Mouse (Mus musculus): ENCODE results near the gene Lrrc34. TPM values are rescaled to one million over a fixed set of nuclear protein-coding genes. Genes with fewer than 3 reads are reported as not detected.

Gene Lrrc34
- polyA plus RNA-seq (2015; fragmentation: Nextera tagmentation; extraction: Ambion mirVana) = 2.2 and 2.4 TPM in 2 replicates

DNA sequence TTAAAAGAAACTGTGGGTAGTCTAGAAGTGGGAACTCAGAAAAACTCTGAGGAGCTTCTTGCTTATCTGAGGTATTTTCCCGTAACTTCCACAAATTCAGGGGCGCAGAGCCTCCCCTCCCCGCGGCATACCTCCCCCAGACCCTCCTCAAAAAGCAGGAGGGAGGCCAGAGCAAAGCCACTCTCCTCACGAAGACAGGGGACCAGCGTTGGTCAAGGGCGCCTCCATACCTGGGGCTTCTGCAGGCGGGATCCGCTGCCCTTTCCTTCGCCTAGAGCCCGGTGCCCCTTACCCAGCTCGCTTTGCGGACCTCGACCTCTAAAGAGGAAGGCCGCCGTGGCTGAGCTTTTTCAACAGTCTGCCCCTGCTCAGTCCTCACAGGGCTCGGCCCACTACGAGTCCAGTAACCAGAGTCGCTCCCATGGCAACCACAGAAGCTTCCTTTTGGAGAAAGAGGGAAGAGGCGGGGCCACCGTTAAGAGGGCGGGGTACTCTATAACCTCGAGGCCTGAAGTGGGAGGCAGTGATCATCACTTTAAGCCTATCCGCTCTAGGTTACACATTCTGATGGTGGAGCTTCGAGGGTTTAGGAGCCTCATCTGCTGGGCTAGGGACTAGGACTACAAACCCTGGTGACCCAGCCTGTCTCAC, at the start of gene Lrrc34:
Gene Lrrc34 (minus strand): TSS at position 430 of the 651 bp plus-strand sequence.
- H3K9me3 ChIP-seq (replicated peaks) = no peaks in the 10 kb centered on the region
- peaks cover 15% of the 10 kb centered on the region for H3K4me1 ChIP-seq
- H3K4me2 ChIP-seq = peak within 1 kb of the TSS; percentile 78
- H3K9ac ChIP-seq = peak within 1 kb of the TSS; percentile 50; the same call in 1 of the 2 replicates
- ATAC-seq (replicated peaks; ENCODE audit: low FRiP score) = peak; percentile 95
- H3K36me3 ChIP-seq = no peaks in the 10 kb centered on the region
- WGBS = 1% methylated on average over 25 of the region's 25 CpGs
- H3K27me3 ChIP-seq = peaks cover 28% of the 10 kb centered on the region
- H3K4me3 ChIP-seq (replicated peaks) = peak within 1 kb of the TSS; percentile 42
- no peak within 1 kb of the TSS for H3K27ac ChIP-seq

DNA sequence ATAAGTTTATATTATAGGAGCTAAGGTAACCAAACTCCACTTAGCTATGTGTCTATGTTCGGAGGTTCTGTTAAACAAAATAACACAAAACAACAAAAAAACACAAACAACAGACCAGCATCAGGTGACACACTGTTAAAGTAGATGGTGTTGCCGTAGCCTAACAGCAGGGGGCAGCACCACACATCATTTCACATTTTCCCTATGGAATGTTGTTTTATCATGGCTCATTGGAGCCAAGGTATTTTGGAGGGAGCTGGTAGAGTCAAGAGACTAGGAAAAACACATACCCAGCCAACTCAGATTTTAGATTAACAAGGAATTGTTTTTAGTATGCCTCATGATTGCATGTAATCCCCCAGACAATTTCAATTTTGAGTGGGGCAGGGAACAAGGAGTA, 48.7 kb upstream of the Lrrc34 start:
- Histone ChIP-seq H3K9me3 (replicated peaks) (no peaks in the 10 kb centered on the region), H3K36me3 (no peaks in the 10 kb centered on the region), H3K4me1 (peaks cover 10% of the 10 kb centered on the region), H3K9ac (no peak overlapping the region), H3K27me3 (no peaks in the 10 kb centered on the region), H3K4me2 (no peak overlapping the region), H3K27ac (peak overlapping the region; percentile 78), H3K4me3 (replicated peaks) (no peak overlapping the region)
- peak; percentile 81 for ATAC-seq (replicated peaks; ENCODE audit: low FRiP score)
- whole genome bisulfite sequencing = 7% methylated on average over 2 of the region's 2 CpGs

DNA sequence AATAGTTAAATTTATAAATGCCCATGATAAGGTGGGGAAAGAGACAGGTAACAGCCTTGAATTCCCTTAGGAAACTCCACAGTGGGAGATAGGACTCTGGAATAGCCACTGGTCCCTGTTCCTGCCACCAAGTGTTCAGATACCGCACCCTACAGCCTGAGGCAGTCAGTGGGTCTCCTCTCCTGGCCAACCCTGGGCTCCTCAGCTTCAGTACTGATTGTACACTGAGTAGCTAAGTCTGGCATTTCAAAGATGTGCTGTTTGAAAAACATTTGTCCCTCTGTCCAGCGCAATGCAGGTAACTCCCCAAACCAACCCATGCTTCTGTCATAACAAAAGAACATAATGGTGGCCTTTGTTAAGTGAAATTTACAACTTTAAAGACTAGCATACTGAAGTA, 48.0 kb upstream of the Lrrc34 start:
- Histone ChIP-seq H3K4me2 (no peak overlapping the region), H3K27me3 (no peaks in the 10 kb centered on the region), H3K4me1 (peaks cover 10% of the 10 kb centered on the region), H3K27ac (no peak overlapping the region), H3K4me3 (replicated peaks) (no peak overlapping the region), H3K9me3 (replicated peaks) (no peaks in the 10 kb centered on the region), H3K36me3 (no peaks in the 10 kb centered on the region), H3K9ac (no peak overlapping the region)
- 90% methylated on average over 2 of the region's 2 CpGs for WGBS
- no peak for ATAC-seq (replicated peaks; ENCODE audit: low FRiP score)

DNA sequence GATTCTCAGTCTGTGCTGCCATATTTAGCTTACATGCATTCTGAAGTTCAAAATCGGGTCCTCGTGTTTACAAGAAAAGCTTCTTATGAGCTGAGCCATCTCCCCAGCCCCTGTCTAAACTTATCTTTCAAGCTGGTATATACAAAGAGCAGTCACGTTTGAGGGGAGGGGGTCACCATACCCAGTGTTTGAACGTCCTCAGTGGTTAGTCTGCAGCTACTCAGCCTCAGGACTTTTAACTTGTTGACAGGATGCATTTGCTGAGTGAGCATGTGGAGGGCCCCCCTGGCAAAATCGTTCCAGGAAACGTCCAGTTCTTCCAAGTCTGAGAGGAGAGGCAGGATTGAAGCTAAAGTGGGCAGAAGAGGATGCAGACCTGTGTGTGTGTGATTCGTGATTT, 43.3 kb upstream of the Lrrc34 start:
- no peaks in the 10 kb centered on the region for H3K27me3 ChIP-seq
- H3K27ac ChIP-seq = no peak overlapping the region
- no peaks in the 10 kb centered on the region for H3K4me1 ChIP-seq
- no peak overlapping the region for H3K4me3 ChIP-seq (replicated peaks)
- WGBS = 66% methylated on average over 7 of the region's 7 CpGs
- ATAC-seq (replicated peaks; ENCODE audit: low FRiP score) = no peak
- no peak overlapping the region for H3K9ac ChIP-seq
- H3K9me3 ChIP-seq (replicated peaks) = no peaks in the 10 kb centered on the region
- no peaks in the 10 kb centered on the region for H3K36me3 ChIP-seq
- no peak overlapping the region for H3K4me2 ChIP-seq

DNA sequence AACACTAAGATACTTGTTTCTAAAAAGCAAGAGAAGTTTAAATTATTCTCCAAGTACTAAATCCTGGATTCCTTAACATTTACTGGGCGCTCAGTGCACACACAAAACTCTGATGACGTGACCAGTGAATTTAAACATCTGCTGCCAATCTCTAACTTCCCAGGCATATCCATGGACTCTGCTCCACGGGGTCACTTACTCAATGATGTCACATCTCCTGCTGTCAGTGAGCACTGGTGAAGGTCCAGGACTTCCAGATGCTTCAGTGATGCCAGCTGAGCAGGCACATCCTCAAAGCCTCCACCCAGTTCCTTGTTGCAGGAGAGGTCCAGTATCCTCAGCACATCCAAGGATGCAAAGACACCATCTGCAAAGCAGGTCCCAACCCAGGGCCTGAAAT, 39.5 kb upstream of the Lrrc34 start:
- ATAC-seq (replicated peaks; ENCODE audit: low FRiP score) = no peak
- Histone ChIP-seq H3K27me3 (no peaks in the 10 kb centered on the region), H3K4me2 (no peak overlapping the region), H3K4me3 (replicated peaks) (no peak overlapping the region), H3K27ac (no peak overlapping the region), H3K9ac (no peak overlapping the region), H3K4me1 (no peaks in the 10 kb centered on the region), H3K36me3 (no peaks in the 10 kb centered on the region), H3K9me3 (replicated peaks) (no peaks in the 10 kb centered on the region)
- WGBS = 74% methylated on average over 3 of the region's 3 CpGs

DNA sequence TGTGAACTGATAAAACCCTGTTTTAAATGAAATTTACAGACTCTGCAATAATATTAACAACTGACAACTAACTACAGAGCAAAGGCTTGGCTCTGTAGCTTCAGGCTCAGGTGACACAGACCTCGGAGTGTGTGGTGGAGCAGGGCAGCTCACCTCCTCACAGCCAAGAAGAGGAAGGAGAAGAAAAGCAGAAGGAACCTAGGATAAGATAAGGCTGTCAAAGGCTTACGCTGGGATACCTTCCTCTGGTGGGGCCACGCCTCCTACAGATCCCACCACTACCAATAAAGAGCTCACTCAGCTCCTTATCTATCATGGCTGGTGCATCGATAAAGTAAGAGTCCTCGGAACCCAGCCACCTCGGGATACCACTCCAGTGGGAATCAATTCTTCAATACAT, 35.5 kb upstream of the Lrrc34 start:
- H3K36me3 ChIP-seq = no peaks in the 10 kb centered on the region
- H3K4me3 ChIP-seq (replicated peaks) = no peak overlapping the region
- ATAC-seq (replicated peaks; ENCODE audit: low FRiP score) = no peak
- no peak overlapping the region for H3K27ac ChIP-seq
- H3K9me3 ChIP-seq (replicated peaks) = no peaks in the 10 kb centered on the region
- no peaks in the 10 kb centered on the region for H3K4me1 ChIP-seq
- no peak overlapping the region for H3K9ac ChIP-seq
- 80% methylated on average over 6 of the region's 6 CpGs for WGBS
- H3K4me2 ChIP-seq = no peak overlapping the region
- no peaks in the 10 kb centered on the region for H3K27me3 ChIP-seq

DNA sequence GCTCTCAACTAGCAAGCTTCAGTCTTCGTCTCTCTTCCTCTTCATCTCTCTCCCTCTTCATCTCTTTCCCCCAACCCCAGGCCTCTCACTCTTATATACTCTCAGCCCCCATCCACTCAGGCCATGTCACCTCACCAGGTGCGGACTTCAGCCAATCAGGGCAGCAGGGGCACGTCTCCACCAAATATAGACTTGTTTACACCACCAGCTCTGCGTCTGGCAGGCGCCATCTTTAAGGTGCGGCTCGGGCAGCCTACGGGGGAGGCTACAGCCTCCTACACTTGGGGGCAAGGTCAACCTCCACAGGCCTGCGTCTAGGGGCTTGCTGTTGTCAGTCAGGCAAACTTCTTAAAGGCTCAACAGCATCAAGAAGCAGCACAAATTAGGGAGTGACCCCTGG, 10.8 kb upstream of the Lrrc34 start:
- WGBS = 74% methylated on average over 9 of the region's 9 CpGs
- Histone ChIP-seq H3K27ac (no peak overlapping the region), H3K4me2 (no peak overlapping the region), H3K36me3 (no peaks in the 10 kb centered on the region), H3K27me3 (no peaks in the 10 kb centered on the region), H3K9ac (no peak overlapping the region), H3K4me1 (no peaks in the 10 kb centered on the region), H3K9me3 (replicated peaks) (no peaks in the 10 kb centered on the region), H3K4me3 (replicated peaks) (no peak overlapping the region)
- ATAC-seq (replicated peaks; ENCODE audit: low FRiP score) = no peak

DNA sequence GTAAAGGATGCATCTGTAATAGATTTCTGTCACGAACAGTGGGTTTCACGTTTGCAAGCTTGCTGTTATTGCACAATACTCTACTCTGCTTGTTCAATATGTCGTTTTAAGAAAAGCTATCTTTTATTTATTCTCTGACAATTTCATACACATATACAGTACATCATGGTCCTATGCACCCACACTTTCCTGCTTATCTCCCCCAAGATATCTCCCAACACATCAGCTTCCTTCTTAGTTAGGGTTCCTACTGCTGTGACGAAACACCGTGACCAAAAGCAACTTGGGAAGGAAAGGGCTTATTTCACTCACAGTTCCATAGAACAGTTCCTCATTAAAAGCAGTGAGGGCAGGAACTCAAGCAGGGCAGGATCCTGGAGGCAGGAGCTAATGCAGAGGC, 8.3 kb upstream of the Lrrc34 start:
- no peak for ATAC-seq (replicated peaks; ENCODE audit: low FRiP score)
- H3K4me2 ChIP-seq = no peak overlapping the region
- peaks cover under 1% of the 10 kb centered on the region; the same call in 1 of the 2 replicates for H3K4me1 ChIP-seq
- H3K4me3 ChIP-seq (replicated peaks) = no peak overlapping the region
- no peak overlapping the region for H3K9ac ChIP-seq
- WGBS = 81% methylated on average over 5 of the region's 5 CpGs
- no peaks in the 10 kb centered on the region for H3K36me3 ChIP-seq
- no peaks in the 10 kb centered on the region for H3K9me3 ChIP-seq (replicated peaks)
- H3K27me3 ChIP-seq = peaks cover 6% of the 10 kb centered on the region
- no peak overlapping the region for H3K27ac ChIP-seq

DNA sequence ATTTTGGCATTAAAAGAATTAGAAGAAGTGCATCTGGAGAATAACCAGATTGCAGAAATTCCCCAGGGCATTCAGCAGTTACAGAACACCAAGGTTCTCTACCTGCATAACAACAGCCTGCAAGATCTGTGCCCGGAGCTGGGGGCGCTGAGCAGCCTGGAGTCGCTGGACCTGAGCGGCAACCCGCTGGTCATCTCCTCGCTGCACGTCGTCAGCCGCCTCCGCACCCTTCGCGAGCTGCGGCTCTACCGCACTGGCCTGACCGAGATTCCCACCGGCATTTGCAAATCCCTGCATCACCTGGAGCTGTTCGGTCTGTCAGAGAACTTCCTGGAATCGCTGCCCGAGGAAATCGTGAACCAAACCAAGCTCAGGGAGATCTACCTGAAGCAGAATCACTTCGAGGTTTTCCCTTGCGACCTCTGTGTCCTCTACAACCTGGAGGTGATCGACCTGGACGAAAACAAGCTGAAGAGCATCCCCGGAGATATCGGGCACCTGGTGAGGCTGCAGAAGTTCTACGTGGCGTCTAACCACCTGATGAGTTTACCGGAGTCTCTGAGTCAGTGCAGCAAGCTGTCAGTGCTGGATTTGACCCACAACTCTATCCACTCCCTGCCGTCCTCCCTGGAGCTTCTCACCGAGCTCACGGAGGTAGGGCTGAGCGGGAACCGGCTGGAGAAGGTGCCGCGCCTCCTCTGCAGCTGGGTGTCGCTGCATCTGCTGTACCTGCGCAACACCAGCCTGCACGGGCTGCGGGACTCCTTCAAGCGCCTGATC, 2.6 kb upstream of the Lrrc34 start:
- WGBS = under 1% methylated on average over 41 of the region's 41 CpGs
- Histone ChIP-seq H3K4me1 (peaks cover 15% of the 10 kb centered on the region), H3K9me3 (replicated peaks) (no peaks in the 10 kb centered on the region), H3K36me3 (no peaks in the 10 kb centered on the region), H3K27ac (no peak overlapping the region), H3K4me2 (peak overlapping the region; percentile 66), H3K4me3 (replicated peaks) (peak overlapping the region; percentile 47), H3K27me3 (peaks cover 28% of the 10 kb centered on the region), H3K9ac (peak overlapping the region; percentile 22; the same call in 1 of the 2 replicates)
- ATAC-seq (replicated peaks; ENCODE audit: low FRiP score) = peak; percentile 69

DNA sequence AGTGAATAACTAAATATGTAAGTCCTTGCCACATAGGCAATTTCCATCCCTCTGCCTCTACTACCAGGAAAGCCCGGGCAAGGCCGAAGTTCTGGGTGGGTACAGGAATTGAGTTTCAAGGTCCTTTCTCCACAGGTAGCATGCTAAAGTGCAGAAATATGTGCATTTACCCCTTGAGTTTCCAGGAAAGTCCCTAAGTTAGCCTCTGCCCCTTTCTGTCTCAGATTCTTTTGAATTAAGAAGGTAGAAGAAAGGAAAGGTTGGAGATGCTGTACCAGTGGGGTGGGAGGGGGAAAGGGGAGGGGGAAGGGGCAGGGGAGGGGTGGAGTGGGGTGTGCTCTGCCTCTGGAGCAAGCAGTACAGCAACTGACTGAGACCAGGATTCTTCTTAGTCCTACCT, 797 bp upstream of the Lrrc34 start:
- 93% methylated on average over 2 of the region's 2 CpGs for WGBS
- H3K4me1 ChIP-seq = peaks cover 15% of the 10 kb centered on the region
- H3K9me3 ChIP-seq (replicated peaks) = no peaks in the 10 kb centered on the region
- H3K4me2 ChIP-seq = no peak overlapping the region
- H3K27ac ChIP-seq = no peak overlapping the region
- H3K9ac ChIP-seq = no peak overlapping the region
- no peak overlapping the region for H3K4me3 ChIP-seq (replicated peaks)
- H3K27me3 ChIP-seq = peaks cover 28% of the 10 kb centered on the region
- ATAC-seq (replicated peaks; ENCODE audit: low FRiP score) = no peak
- no peaks in the 10 kb centered on the region for H3K36me3 ChIP-seq

DNA sequence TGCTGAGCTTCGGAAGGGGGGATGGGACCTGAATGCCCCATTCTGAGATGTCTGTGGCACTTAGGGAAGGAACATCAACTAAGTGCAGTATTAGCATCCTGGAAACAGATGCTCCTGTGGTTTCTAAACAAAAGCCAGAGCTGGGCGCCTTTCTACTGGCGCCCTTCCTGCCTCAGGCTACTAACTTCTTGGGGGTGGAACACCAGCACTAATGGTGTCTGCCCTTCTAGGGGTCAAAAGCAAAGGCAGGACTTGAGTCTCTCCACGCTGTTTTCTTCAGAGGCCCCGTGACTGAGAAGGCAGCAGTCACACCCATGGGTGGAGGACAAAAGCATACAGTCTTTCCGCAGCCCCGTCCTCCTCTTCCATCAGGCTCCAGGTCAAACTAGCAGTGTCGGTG, 908 bp downstream of the Lrrc34 start:
- peaks cover 24% of the 10 kb centered on the region for H3K27me3 ChIP-seq
- no peak overlapping the region for H3K4me3 ChIP-seq (replicated peaks)
- H3K27ac ChIP-seq = no peak overlapping the region
- peaks cover 15% of the 10 kb centered on the region for H3K4me1 ChIP-seq
- H3K36me3 ChIP-seq = no peaks in the 10 kb centered on the region
- no peak for ATAC-seq (replicated peaks; ENCODE audit: low FRiP score)
- H3K4me2 ChIP-seq = peak overlapping the region; percentile 78; the same call in 1 of the 2 replicates
- 54% methylated on average over 8 of the region's 8 CpGs for WGBS
- H3K9ac ChIP-seq = no peak overlapping the region
- no peaks in the 10 kb centered on the region for H3K9me3 ChIP-seq (replicated peaks)

DNA sequence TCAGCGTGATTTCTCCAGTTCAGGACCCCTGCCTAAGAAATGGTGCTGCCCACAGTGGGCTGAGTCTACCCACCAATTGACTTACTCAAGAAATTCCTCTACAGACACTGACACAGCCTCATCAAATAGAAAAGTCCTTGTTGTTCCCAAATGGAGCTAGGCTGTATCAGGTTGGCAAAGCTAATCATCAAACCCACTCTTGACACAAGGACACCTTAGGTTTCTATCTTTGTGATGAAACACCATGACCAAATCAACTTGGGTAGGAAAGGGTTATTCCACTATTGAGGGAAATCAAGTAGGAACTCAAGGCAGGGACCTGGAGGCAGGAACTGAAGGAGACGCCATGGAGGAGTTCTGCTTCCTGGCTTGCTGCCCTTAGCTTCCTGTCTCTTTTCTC, 3.5 kb downstream of the Lrrc34 start, which contains the start of gene Lrriq4:
Gene Lrriq4 (plus strand): TSS at position 301 of the 400 bp plus-strand sequence.
- no peak within 1 kb of the TSS for H3K4me3 ChIP-seq (replicated peaks)
- peaks cover 6% of the 10 kb centered on the region; the same call in 1 of the 2 replicates for H3K27me3 ChIP-seq
- no peak within 1 kb of the TSS for H3K27ac ChIP-seq
- no peak within 1 kb of the TSS for H3K9ac ChIP-seq
- no peak for ATAC-seq (replicated peaks; ENCODE audit: low FRiP score)
- WGBS = 71% methylated on average over 2 of the region's 2 CpGs
- H3K36me3 ChIP-seq = no peaks in the 10 kb centered on the region
- no peaks in the 10 kb centered on the region for H3K9me3 ChIP-seq (replicated peaks)
- peaks cover 3% of the 10 kb centered on the region for H3K4me1 ChIP-seq
- no peak within 1 kb of the TSS for H3K4me2 ChIP-seq
